Mouse (Mus musculus): ENCODE data around the gene Olfr1368.

DNA sequence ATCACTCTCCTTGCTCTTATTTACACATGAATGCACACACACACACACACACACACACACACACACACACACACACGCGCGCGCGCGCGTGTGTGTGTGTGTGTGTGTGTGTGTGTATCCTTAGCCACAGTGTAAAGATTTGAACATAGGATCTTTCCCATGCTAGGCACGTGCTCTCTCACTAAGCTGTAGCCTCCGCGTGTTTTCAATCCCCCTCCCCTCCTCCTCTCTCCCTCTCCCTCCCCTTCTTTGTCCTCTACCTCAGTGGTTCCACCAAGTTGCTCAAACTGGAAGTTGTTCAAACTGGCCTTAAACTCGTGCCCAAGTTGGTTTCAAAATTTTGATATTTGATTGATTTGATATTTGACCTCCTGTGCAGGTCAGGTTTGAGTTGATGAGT, 31.1 kb upstream of the Olfr1368 start:
- no peak for TF ChIP-seq EP300 (optimal IDR thresholded peaks at IDR 0.05)
- TF ChIP-seq CTCF (IDR thresholded peaks at IDR 0.05; ENCODE audit: low read depth) = no peak

All from stomach, postnatal 0 days (tissue).